Mouse (Mus musculus): ENCODE measurements at regions not wholly inside any gene's neighbourhood (a gene's known extent, or its start where the extent isn't known, plus 50 kb on each side); places are given as distances from the start of the nearest gene placed in this dataset.

DNA sequence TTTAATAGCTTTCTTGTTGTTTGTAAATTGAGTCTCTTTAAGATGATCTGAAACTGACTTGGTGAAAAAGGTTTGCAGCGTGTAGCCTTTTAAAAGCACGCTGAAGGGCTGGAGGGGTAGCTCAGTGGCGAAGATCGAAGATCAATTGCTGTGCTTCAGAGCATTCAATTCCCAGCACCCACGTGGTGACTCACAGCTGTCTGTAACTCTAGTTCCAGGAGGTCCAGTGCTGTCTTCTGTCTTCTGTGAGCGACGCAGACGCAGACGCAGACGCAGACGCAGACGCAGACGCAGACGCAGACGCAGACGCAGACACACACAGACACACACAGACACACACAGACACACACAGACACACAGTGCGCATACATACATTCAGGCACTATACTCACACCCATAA is 99.1 kb upstream of the Map4k3 start:
- DNase-seq (ENCODE audit: low spot score): no peak

DNA sequence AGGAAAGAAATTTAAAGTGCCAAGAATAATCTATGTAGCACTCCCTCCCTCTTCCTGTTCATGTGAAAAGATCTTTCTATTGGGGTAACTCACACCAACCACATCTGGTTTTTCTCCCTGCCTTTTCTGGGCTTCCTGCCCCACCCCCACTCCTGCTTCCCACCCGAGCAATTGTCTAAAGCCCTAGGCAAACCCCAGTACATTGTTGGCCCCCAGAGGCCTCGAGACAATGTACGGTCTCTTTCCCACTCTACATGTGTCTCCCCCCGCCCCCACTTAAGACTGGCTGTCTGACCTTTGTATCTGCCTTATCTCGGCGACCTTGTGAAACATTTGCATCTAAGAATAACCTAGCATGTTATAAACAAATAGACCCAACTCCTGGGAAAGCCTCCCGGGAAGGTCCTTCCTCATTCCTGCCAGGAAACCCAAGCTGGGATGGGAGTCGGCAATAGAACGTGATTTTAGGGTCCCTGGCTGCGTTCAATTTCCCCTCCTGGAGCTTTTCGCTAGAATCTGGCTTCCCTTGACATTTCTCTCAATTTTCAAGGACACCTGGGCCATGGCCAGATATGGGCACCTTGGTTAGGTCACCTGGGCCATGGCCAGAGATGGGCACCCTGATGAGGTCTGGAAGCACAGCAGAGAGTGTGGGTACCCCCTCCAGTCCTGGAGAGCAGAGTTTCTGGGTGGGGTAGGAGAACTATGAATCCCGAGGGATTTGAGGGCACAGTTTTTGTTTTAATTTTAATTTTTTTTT is 97.9 kb upstream of the Map4k3 start:
- DNase-seq (ENCODE audit: low spot score): no peak

- peak; percentile 53 for DNase-seq (ENCODE audit: low spot score)
Measured at GRCm38 (mm10) chr17:80825518-80825901, 97.2 kb upstream of the Map4k3 start.

GRCm38 (mm10) chr17:80824826-80825517 is 96.7 kb upstream of the Map4k3 start:
- DNase-seq (ENCODE audit: low spot score): no peak

DNA sequence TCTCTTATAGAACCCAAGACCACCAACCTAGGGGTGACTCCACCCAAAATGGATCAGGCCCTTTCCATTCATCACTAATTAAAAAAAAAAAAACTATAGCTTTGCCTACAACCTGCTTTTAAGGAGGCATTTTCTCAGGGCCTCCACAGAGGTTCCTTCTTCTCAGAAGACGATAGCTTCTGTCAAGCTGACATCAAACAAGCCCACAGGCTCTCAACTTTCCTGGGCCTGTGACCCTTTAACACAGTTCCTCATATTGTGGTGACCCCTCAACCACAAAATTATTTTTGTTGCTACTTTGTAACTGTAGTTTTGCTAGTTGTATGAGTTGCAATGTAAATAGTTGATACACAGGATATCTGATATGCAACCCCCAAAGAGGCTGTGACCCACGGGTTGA is 96.0 kb upstream of the Map4k3 start:
- DNase-seq (ENCODE audit: low spot score): no peak

DNA sequence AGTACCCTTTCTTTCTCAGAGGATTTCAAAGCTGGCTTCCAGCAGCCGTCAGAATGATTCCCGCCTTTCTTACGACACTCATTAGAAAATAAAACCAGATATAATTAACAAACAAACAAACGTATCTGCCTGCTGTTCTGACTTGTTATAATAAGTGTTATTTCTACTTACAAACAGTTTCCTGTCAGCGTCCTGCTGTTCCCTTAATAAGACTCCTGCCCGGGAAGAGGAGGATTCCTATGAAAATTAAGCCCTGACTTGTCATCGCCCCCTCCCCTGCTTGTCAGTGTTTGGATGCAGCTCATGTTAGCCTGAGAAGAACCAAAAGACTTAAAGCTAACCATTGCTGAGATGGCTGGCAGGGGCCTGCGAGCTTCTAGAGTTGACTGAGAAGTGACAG is 92.6 kb upstream of the Map4k3 start:
- DNase-seq (ENCODE audit: low spot score): no peak

DNA sequence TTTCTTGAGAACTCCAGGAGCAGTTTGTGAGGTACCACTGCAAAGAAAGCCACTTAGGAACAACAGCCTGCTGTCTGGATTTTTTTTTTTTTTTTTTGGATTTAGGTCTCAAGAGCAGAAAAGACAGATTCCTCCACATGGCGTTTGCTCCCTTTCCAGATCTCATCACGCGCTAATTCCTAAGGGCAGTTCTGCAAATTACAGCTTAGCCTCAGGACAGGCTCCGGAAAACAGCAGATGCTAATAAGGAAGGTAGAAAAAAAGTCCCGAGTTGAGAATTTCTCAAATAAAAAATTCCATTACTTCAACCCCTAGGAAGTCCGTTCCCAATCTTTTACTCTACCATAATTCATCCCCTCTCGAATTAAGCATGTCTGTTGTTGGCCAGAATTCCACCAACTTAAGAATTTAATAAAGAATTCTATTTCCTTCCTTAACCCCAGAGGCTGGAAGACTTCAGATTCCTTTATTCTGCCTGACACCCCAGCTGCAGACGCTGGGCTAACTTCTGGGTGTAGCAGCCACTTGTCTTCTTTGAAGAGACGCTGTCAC is 90.3 kb upstream of the Map4k3 start:
- no peak for DNase-seq (ENCODE audit: low spot score)

DNA sequence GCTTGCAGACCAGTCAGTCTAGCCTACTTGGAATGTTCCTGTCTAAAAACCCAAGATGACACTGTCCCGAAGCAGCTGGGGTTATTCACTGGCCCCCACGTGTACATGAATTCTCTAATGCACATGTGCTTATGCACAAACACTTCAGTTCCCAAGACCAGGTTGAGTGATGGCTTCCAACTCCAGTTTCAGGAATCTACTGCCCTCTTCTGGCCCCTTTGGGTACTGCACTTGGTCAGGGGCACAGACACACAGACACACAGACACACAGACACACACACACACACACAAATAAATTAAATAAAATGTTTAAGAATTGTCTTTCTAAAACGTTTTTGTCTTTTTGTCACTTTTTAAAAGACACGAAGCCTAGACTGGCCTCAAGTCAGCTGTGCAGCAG is 87.5 kb upstream of the Map4k3 start:
- DNase-seq (ENCODE audit: low spot score): no peak

DNA sequence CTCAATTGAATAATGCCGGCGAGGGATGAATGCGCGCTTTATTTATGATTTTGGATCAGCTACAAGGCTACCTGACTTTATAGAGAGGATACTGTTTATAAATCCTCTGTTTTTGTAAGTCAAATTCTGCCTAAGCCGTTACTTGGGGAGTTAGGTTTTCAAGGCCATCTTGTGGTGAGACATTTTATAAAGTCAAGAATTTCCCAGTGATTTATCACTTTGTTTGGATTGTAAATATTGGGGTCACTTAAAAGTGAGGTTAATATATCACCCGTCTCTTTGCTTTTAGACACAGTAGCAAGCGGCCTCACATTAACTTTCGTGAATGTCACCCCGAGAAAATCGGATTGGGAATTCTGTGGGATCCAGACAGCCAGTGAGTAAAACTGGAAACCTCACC is 84.9 kb upstream of the Map4k3 start:
- no peak for DNase-seq (ENCODE audit: low spot score)

DNA sequence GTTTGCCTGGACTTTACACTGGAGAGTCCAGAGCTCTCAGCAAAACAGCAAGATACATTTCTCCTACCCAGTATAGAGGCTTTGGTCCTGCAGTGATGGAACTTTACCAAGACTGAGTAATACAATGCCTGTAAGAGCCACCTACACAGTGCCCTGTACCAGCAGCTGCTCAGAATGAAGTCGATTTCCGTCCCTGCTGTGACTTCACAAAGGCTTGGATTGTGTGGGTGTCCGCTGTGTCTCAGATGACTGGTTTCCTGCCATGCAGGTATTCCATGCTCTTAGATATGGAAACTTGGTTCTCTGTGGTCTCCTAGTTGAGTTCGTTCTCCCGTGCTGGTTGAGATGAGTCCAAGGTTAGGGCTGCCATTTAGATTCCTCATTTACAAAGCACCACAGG is 81.0 kb upstream of the Map4k3 start:
- no peak for DNase-seq (ENCODE audit: low spot score)

GRCm38 (mm10) chr17:80808069-80808468 is 79.8 kb upstream of the Map4k3 start:
- no peak for DNase-seq (ENCODE audit: low spot score)

DNA sequence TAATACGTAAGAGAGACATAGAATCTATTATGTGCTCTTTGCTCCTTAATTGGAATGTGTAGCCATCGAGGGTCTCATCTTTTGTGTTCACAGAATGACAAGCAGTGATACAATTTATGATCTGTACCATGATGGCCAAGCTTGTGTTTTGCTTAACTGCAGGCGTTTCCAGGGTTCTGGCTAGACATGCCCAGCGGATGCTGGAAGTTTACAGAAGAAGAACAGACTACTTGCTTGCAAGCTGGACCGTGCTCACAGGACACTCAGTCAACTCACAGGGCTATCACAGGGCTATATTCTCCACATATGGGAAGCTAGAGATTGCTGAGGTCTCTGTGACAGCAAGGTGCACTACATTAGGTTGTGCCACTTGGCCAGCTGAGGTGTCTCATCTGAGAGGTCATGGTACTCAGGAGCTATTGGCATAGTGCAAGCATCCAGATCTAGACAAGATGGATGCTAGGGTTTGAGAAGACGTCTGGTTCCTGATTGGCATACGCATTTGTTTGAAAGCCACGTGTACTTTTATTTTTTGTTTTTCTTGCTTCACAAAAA is 75.2 kb upstream of the Map4k3 start:
- DNase-seq (ENCODE audit: low spot score): no peak

DNA sequence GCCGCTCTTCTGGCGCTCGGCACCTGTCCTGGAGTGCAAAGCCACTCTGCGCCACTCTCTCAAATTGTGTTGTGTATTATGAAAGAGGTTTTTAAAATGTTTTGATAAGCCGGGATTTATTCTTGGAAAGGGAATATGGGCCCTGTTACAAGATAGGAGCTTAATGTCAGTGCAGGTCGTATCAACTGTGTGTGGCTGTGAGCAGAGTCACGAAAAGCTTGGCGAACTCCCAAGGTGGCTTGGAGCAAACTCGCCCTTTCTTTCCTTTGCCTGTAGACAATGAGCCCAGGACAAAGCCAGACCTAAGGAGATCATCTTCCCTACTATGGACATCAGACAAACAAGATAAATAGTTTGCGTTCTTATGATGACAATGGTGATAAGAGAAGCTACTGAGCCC is 74.3 kb upstream of the Map4k3 start:
- no peak for DNase-seq (ENCODE audit: low spot score)

GRCm38 (mm10) chr17:80801991-80802390 is 73.7 kb upstream of the Map4k3 start:
- no peak for DNase-seq (ENCODE audit: low spot score)

DNA sequence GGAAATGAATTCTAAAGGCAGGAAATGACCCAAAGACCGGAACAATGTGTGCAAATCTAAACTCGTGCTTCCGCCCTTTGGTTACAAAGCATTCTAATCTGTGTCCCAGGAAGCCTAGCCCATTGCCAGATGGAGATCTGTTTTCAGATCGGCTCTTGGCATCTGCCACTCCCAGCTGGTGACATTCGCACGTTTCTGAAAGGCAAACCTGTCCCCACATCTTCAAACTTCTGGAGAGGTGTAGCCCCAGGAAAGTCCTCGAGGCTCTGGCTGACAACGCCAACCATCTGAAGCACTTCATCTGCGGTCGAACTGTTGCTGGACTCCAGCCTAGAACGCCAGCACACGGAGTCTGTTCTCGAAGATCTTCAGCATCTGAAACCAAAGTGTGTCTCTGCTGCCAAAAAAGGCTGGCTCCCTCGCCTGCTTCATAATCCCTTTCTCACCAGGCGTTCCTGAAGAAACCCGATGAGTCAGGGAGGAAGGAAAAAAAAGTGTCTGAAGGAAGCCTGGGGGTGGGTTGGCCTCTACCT is 73.2 kb upstream of the Map4k3 start:
- peak; percentile 86 for DNase-seq (ENCODE audit: low spot score)

DNA sequence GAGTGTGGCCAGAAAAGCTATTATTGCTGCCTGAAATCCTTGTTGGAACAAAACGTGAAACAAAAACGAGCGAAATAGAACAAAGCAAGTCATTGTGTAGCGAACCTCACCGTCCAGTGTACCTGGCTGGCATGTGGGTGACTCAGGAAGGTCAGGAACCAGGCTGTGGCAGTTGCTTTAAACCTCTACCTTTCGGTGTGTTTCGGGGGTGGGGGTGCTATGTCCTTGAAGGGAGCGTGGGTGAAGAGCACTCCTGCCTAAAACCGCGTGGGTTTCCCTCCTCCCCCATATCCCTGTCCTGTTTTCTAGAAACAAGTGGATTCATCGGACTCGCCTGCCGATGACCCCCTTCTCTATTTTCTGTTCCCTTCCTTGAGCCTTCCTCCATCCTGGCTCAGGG is 72.6 kb upstream of the Map4k3 start:
- no peak for DNase-seq (ENCODE audit: low spot score)

DNA sequence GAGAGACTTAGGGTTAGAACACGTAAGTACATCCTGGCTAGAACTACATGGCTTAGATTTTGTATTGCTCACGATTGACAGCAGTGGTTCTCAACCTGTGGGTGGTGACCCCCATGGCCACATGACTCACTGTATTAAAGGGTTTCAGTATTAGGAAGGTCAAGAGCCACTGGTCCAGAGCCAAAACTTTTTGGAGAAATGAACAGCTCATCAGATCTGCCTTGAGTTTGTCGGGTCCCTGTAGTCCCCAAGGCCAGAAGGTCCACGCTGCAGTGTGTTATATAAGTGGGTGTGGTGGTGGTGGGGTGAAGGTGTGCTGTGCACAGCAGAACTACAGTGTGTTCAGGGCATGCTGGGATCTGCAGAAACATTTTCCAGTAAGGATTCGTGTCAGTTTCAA is 72.2 kb upstream of the Map4k3 start:
- no peak for DNase-seq (ENCODE audit: low spot score)

- DNase-seq (ENCODE audit: low spot score): no peak
Measured at GRCm38 (mm10) chr17:80799061-80799460, 70.8 kb upstream of the Map4k3 start.

GRCm38 (mm10) chr17:80798281-80798980 is 70.1 kb upstream of the Map4k3 start:
- DNase-seq (ENCODE audit: low spot score): no peak

DNA sequence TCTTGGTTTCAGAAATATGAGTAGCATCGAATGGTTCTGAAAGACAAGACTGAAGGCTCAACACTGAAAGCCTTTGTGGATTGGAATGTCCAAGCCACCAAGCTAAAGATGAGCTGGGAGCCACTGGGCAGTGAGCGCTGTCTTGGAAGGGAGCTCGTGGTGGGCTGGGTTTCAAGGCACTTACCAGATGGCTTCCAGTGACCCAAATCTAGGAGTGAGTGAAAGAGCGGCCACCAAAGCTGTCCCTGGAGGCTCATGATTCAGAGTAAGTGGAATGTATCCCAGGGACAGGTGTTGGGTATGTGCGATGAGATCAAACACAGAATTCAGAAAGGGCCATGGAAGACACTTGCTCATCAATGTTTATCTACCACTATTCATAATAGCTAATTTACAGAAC is 68.5 kb upstream of the Map4k3 start:
- DNase-seq (ENCODE audit: low spot score): no peak

- no peak for DNase-seq (ENCODE audit: low spot score)
Measured at GRCm38 (mm10) chr17:80796386-80796785, 68.1 kb upstream of the Map4k3 start.

GRCm38 (mm10) chr17:80795453-80796105 is 67.3 kb upstream of the Map4k3 start:
- peak; percentile 32 for DNase-seq (ENCODE audit: low spot score)
